Mouse (Mus musculus) layer of hippocampus, adult 9-10 months (tissue): ENCODE measurements at regions not wholly inside any gene's neighbourhood (a gene's known extent, or its start where the extent isn't known, plus 50 kb on each side); places are given as distances from the start of the nearest gene placed in this dataset.
"Not testable (repeated sequence)": the region's sequence is repeated elsewhere in the genome, so short reads cannot be mapped to it uniquely, and the experiment has no call there.

Source experiments
- DNase-seq: peaks from one replicate; pipeline ENCODE4 v3.0.0; 2022; ENCODE audit warnings: low spot score

- no peak for DNase-seq
These were observed 469.2 kb downstream of the Epha7 start for GRCm38 (mm10) chr4:29282169-29282568.

GRCm38 (mm10) chr4:29301348-29301747 is 488.4 kb downstream of the Epha7 start:
- no peak for DNase-seq

GRCm38 (mm10) chr4:29303951-29304350 is 491.0 kb downstream of the Epha7 start:
- DNase-seq, result no peak

GRCm38 (mm10) chr4:29307245-29307644 is 494.3 kb downstream of the Epha7 start:
- no peak for DNase-seq

GRCm38 (mm10) chr4:29323921-29324320 is 511.0 kb downstream of the Epha7 start:
- no peak for DNase-seq

GRCm38 (mm10) chr4:29329145-29329544 is 516.2 kb downstream of the Epha7 start:
- no peak for DNase-seq

GRCm38 (mm10) chr4:29331747-29332146 is 518.8 kb downstream of the Epha7 start:
- no peak for DNase-seq

- DNase-seq, result no peak
These were observed 524.3 kb downstream of the Epha7 start for GRCm38 (mm10) chr4:29337245-29337644.

GRCm38 (mm10) chr4:29362191-29362590 is 549.3 kb downstream of the Epha7 start:
- DNase-seq, result no peak

GRCm38 (mm10) chr4:29389282-29389681 is 576.4 kb downstream of the Epha7 start:
- no peak for DNase-seq

GRCm38 (mm10) chr4:29390333-29390732 is 577.4 kb downstream of the Epha7 start:
- no peak for DNase-seq

GRCm38 (mm10) chr4:29402143-29402542 is 589.2 kb downstream of the Epha7 start:
- DNase-seq, result no peak

- no peak for DNase-seq
These were observed 601.7 kb downstream of the Epha7 start for GRCm38 (mm10) chr4:29414616-29415015.

GRCm38 (mm10) chr4:29420198-29420792 is 607.4 kb downstream of the Epha7 start:
- no peak for DNase-seq

GRCm38 (mm10) chr4:29431493-29431892 is 618.6 kb downstream of the Epha7 start:
- DNase-seq, result not testable (repeated sequence)

- no peak for DNase-seq
These were observed 650.4 kb downstream of the Epha7 start for GRCm38 (mm10) chr4:29463329-29463728.

- DNase-seq, result no peak
These were observed 653.4 kb downstream of the Epha7 start for GRCm38 (mm10) chr4:29466315-29466714.

- DNase-seq, result no peak
These were observed 667.6 kb downstream of the Epha7 start for GRCm38 (mm10) chr4:29480384-29481092.

GRCm38 (mm10) chr4:29481093-29481715 is 668.3 kb downstream of the Epha7 start:
- no peak for DNase-seq

- DNase-seq, result no peak
These were observed 669.5 kb downstream of the Epha7 start for GRCm38 (mm10) chr4:29482407-29482806.

- DNase-seq, result no peak
These were observed 687.9 kb downstream of the Epha7 start for GRCm38 (mm10) chr4:29500844-29501243.

- DNase-seq, result no peak
These were observed 712.1 kb downstream of the Epha7 start for GRCm38 (mm10) chr4:29525051-29525450.
